Mouse (Mus musculus) myocyte (in vitro differentiated cells): ENCODE measurements around the gene Ugt3a2. TPM values are rescaled to one million over a fixed set of nuclear protein-coding genes. Genes with fewer than 3 reads are reported as not detected.

Experiments
- H3K27me3 ChIP-seq: one replicate; pipeline ENCODE4 v1.6.1; 2011; ENCODE audit not compliant: control insufficient read depth, insufficient read depth, insufficient read length
- H3K36me3 ChIP-seq: one replicate; pipeline ENCODE4 v1.6.1; 2011; ENCODE audit not compliant: control insufficient read depth, insufficient read depth
- H3K4me2 ChIP-seq: one replicate; pipeline ENCODE4 v1.6.1; 2011; ENCODE audit warnings: low read depth, control low read depth
- H3K4me3 ChIP-seq: one replicate; pipeline ENCODE4 v1.5.1; 2011; ENCODE audit warnings: mild to moderate bottlenecking, control low read depth, moderate library complexity
- H3K79me2 ChIP-seq: one replicate; pipeline ENCODE4 v1.6.1; 2011; ENCODE audit not compliant: control insufficient read depth, insufficient read depth
- H3ac ChIP-seq: one replicate; pipeline ENCODE4 v1.6.1; 2011; ENCODE audit not compliant: control insufficient read depth, insufficient read length
- CEBPB ChIP-seq: IDR thresholded peaks from 2 replicates; pipeline ENCODE4 v1.6.1; 2011; ENCODE audit warnings: mild to moderate bottlenecking, moderate library complexity; ENCODE audit not compliant: poor library complexity, insufficient read depth, severe bottlenecking
- E2F4 ChIP-seq: IDR thresholded peaks from one replicate; pipeline ENCODE4 v1.6.1; 2011; ENCODE audit warnings: mild to moderate bottlenecking, control low read depth, moderate library complexity; ENCODE audit not compliant: insufficient read depth
- MAX ChIP-seq: IDR thresholded peaks from one replicate; pipeline ENCODE4 v1.6.1; 2011; ENCODE audit warnings: low read depth, mild to moderate bottlenecking, control low read depth
- MYOD1 ChIP-seq, 3 experiments: IDR thresholded peaks; one replicate each; pipeline ENCODE4 v1.6.1; 2011; ENCODE audit warnings: control low read depth in 2 of 3, low read depth in 2 of 3, mild to moderate bottlenecking in 2 of 3, moderate library complexity in 1 of 3; ENCODE audit not compliant: insufficient read length in 2 of 3, control insufficient read depth in 1 of 3
- MYOG ChIP-seq, 3 experiments: IDR thresholded peaks; one replicate each; pipeline ENCODE4 v1.6.1; 2011; ENCODE audit warnings: control low read depth in 2 of 3, low read depth in 2 of 3, mild to moderate bottlenecking in 2 of 3; ENCODE audit not compliant: insufficient read length in 2 of 3, control insufficient read depth in 1 of 3, insufficient read depth in 1 of 3
- POLR2A ChIP-seq: IDR thresholded peaks from one replicate; pipeline ENCODE4 v1.6.1; 2011; ENCODE audit warnings: low read depth, mild to moderate bottlenecking, control low read depth, moderate library complexity; ENCODE audit not compliant: insufficient read length
- POLR2AphosphoS2 ChIP-seq: IDR thresholded peaks from one replicate; pipeline ENCODE4 v1.6.1; 2011; ENCODE audit warnings: low read depth, control low read depth; ENCODE audit not compliant: insufficient read length
- REST ChIP-seq: IDR thresholded peaks from one replicate; pipeline ENCODE4 v1.6.1; 2011; ENCODE audit warnings: mild to moderate bottlenecking, control low read depth, moderate library complexity; ENCODE audit not compliant: insufficient read depth, insufficient read length
- TCF3 ChIP-seq: IDR thresholded peaks from one replicate; pipeline ENCODE4 v1.6.1; 2011; ENCODE audit warnings: low read depth, control low read depth; ENCODE audit not compliant: insufficient read length
- USF1 ChIP-seq: IDR thresholded peaks from one replicate; pipeline ENCODE4 v1.6.1; 2011; ENCODE audit warnings: low read depth, mild to moderate bottlenecking, control low read depth, moderate library complexity
- polyA plus RNA-seq: library from polyadenylated mRNA; unstranded; fragments of >200 nt; fragmentation: generic; extraction: Trizol; gene quantifications from one replicate; pipeline ENCODE4 v1.2.1, GENCODE M21; 2012; ENCODE audit warnings: missing spikeins

Gene Ugt3a2
- polyA plus RNA-seq, 1 experiment = not detected

DNA sequence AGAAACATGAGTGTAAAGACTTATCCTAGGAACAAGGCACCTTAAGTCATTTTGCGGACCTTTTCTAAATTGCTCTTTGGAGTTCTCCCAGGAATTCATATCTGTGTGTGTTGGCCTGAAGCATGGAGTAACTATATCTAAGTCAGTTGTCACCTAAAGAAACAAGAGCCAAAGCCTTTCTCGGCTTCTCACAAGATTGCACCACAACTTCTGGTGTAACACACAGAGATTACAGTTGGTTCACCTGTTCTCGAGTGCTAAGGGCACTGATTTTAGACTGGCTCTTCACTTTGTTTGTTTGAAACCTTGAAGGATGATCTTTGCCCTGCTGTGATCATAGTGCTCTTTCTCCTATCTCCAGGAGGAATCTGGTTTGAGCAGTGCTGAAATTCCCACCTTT, 74.1 kb downstream of the Ugt3a2 start:
- no peak overlapping the region for H3ac ChIP-seq
- no peak overlapping the region for H3K4me3 ChIP-seq
- TF ChIP-seq POLR2AphosphoS2 (no peak), MYOG (IDR thresholded peaks at IDR 0.05; ENCODE audit: control insufficient read depth in 1 of 3, insufficient read depth in 1 of 3, insufficient read length in 2 of 3, low read depth in 2 of 3) (no peak), MYOD1 (IDR thresholded peaks at IDR 0.05; ENCODE audit: control insufficient read depth in 1 of 3, insufficient read length in 2 of 3, low read depth in 2 of 3) (no peak), E2F4 (no peak), CEBPB (no peak), POLR2A (no peak), REST (no peak), MAX (no peak), TCF3 (no peak), USF1 (no peak)
- H3K79me2 ChIP-seq = no peaks in the 10 kb centered on the region
- no peaks in the 10 kb centered on the region for H3K36me3 ChIP-seq
- no peak overlapping the region for H3K4me2 ChIP-seq
- H3K27me3 ChIP-seq = no peaks in the 10 kb centered on the region

Other genes with a start within 250 kb of the Ugt3a2 start
- gene Lmbrd2, start 195.0 kb upstream of the Ugt3a2 start, polyA plus RNA-seq = 4.7 TPM
- gene Skp2, start 180.1 kb upstream of the Ugt3a2 start, polyA plus RNA-seq = 5.0 TPM
- gene Ugt3a1, start 58.7 kb upstream of the Ugt3a2 start, polyA plus RNA-seq = not detected
- gene Capsl, start 100.5 kb downstream of the Ugt3a2 start, polyA plus RNA-seq = not detected
- not detected for gene Il7r, start 194.6 kb downstream of the Ugt3a2 start, polyA plus RNA-seq